Mouse (Mus musculus): ENCODE measurements around the gene Zfyve26.
"Not testable (repeated sequence)": the region's sequence is repeated elsewhere in the genome, so short reads cannot be mapped to it uniquely, and the experiment has no call there.

The Zfyve26 gene

GRCm38 (mm10) chr12:79296126-79296816, at the start of gene Zfyve26:
Gene Zfyve26 (minus strand): TSS chr12:79296304.
- peak; percentile 93 to 97 for DNase-seq (ENCODE audit: low spot score in 2 of 2)

- no peak for DNase-seq (ENCODE audit: low spot score in 2 of 2)
These were observed 45.3 kb upstream of the Zfyve26 start for GRCm38 (mm10) chr12:79341291-79341845.

- no peak for DNase-seq (ENCODE audit: low spot score in 2 of 2)
These were observed 44.4 kb upstream of the Zfyve26 start for GRCm38 (mm10) chr12:79340513-79340912.

GRCm38 (mm10) chr12:79338791-79339190, 42.7 kb upstream of the Zfyve26 start:
- DNase-seq (ENCODE audit: low spot score in 2 of 2): no peak

- no peak for DNase-seq (ENCODE audit: low spot score in 2 of 2)
These were observed 35.6 kb upstream of the Zfyve26 start for GRCm38 (mm10) chr12:79331722-79332121.

- no peak for DNase-seq (ENCODE audit: low spot score in 2 of 2)
These were observed 34.5 kb upstream of the Zfyve26 start for GRCm38 (mm10) chr12:79330571-79330970.

- DNase-seq (ENCODE audit: low spot score in 2 of 2): no peak
These were observed 31.8 kb upstream of the Zfyve26 start for GRCm38 (mm10) chr12:79327868-79328267.

GRCm38 (mm10) chr12:79326745-79327144, 30.6 kb upstream of the Zfyve26 start:
- DNase-seq (ENCODE audit: low spot score in 2 of 2): no peak

- DNase-seq (ENCODE audit: low spot score in 2 of 2): no peak
These were observed 30.1 kb upstream of the Zfyve26 start for GRCm38 (mm10) chr12:79326236-79326635.

GRCm38 (mm10) chr12:79322539-79322938, 26.4 kb upstream of the Zfyve26 start:
- not testable (repeated sequence) for DNase-seq (ENCODE audit: low spot score in 2 of 2)

GRCm38 (mm10) chr12:79320895-79321294, 24.8 kb upstream of the Zfyve26 start:
- no peak for DNase-seq (ENCODE audit: low spot score in 2 of 2)

GRCm38 (mm10) chr12:79317339-79317738, 21.2 kb upstream of the Zfyve26 start:
- no peak for DNase-seq (ENCODE audit: low spot score in 2 of 2)

- no peak for DNase-seq (ENCODE audit: low spot score in 2 of 2)
These were observed 17.6 kb upstream of the Zfyve26 start for GRCm38 (mm10) chr12:79313721-79314120.

GRCm38 (mm10) chr12:79306013-79306412, 9.9 kb upstream of the Zfyve26 start:
- DNase-seq (ENCODE audit: low spot score in 2 of 2): no peak

- no peak for DNase-seq (ENCODE audit: low spot score in 2 of 2)
These were observed 9.0 kb upstream of the Zfyve26 start for GRCm38 (mm10) chr12:79305131-79305530.

- DNase-seq (ENCODE audit: low spot score in 2 of 2): peak; percentile 24 to 71
These were observed 5.7 kb upstream of the Zfyve26 start for GRCm38 (mm10) chr12:79301802-79302201.

- no peak for DNase-seq (ENCODE audit: low spot score in 2 of 2)
These were observed 2.0 kb upstream of the Zfyve26 start for GRCm38 (mm10) chr12:79297884-79298636.

- peak; percentile 45 to 82 for DNase-seq (ENCODE audit: low spot score in 2 of 2)
These were observed 1.0 kb upstream of the Zfyve26 start, which contains the start of gene Rad51b for GRCm38 (mm10) chr12:79297121-79297576. Gene Rad51b (plus strand): TSS chr12:79297282.

- no peak for DNase-seq (ENCODE audit: low spot score in 2 of 2)
These were observed 3.2 kb downstream of the Zfyve26 start for GRCm38 (mm10) chr12:79292874-79293273.

- no peak for DNase-seq (ENCODE audit: low spot score in 2 of 2)
These were observed 13.5 kb downstream of the Zfyve26 start for GRCm38 (mm10) chr12:79282595-79282994.

GRCm38 (mm10) chr12:79279513-79280115, 16.5 kb downstream of the Zfyve26 start:
- peak in 1 of 2 experiments; percentile 41 for DNase-seq (ENCODE audit: low spot score in 2 of 2)

- DNase-seq (ENCODE audit: low spot score in 2 of 2): no peak
These were observed 23.5 kb downstream of the Zfyve26 start for GRCm38 (mm10) chr12:79272604-79273003.
